Mouse (Mus musculus) embryonic facial prominence, embryonic 10.5 days (tissue): ENCODE data around the gene Gpsm1. TPM values are rescaled to one million over a fixed set of nuclear protein-coding genes. Genes with fewer than 3 reads are reported as not detected.
"Not testable (repeated sequence)": the region's sequence is repeated elsewhere in the genome, so short reads cannot be mapped to it uniquely, and the experiment has no call there.

Experiments
- DNase-seq: peaks from one replicate; pipeline ENCODE4 v3.0.0-alpha.2; 2017; ENCODE audit warnings: low spot score
- H3K27ac ChIP-seq: fragments of 300-500 bp; sonication (generic); replicated peaks from 2 replicates; pipeline ENCODE4 v1.5.1; 2016; ENCODE audit warnings: mild to moderate bottlenecking
- H3K27me3 ChIP-seq: fragments of 300-500 bp; sonication (generic); replicated peaks from 2 replicates; pipeline ENCODE4 v1.6.1; 2016; ENCODE audit warnings: low read depth, mild to moderate bottlenecking; ENCODE audit not compliant: poor library complexity, severe bottlenecking
- H3K36me3 ChIP-seq: fragments of 300-500 bp; sonication (generic); replicated peaks from 2 replicates; pipeline ENCODE4 v1.6.1; 2016; ENCODE audit warnings: mild to moderate bottlenecking, moderate library complexity
- H3K4me1 ChIP-seq: fragments of 300-500 bp; sonication (generic); 2 replicates; pipeline ENCODE4 v1.6.1; 2016
- H3K4me3 ChIP-seq: fragments of 300-500 bp; sonication (generic); 2 replicates; pipeline ENCODE4 v1.5.1; 2016; ENCODE audit warnings: mild to moderate bottlenecking, moderate library complexity
- H3K9me3 ChIP-seq: fragments of 300-500 bp; sonication (generic); 2 replicates; pipeline ENCODE4 v1.6.1; 2016; ENCODE audit warnings: mild to moderate bottlenecking
- WGBS: fragments of 180-500 bp; shearing (Covaris S2); methylation state at CpG from one replicate; pipeline ENCODE4 v1.1.7; 2016; 5-methylcytosine and 5-hydroxymethylcytosine counted together
- polyA plus RNA-seq: library from polyadenylated mRNA; unstranded; fragments of >200 nt; fragmentation: Nextera tagmentation; extraction: Ambion mirVana; gene quantifications from 2 replicates; pipeline ENCODE4 v1.2.1, GENCODE M21; 2016

Gene Gpsm1
- polyA plus RNA-seq, 1 experiment from 2014 or later, result 96.7 TPM

DNA sequence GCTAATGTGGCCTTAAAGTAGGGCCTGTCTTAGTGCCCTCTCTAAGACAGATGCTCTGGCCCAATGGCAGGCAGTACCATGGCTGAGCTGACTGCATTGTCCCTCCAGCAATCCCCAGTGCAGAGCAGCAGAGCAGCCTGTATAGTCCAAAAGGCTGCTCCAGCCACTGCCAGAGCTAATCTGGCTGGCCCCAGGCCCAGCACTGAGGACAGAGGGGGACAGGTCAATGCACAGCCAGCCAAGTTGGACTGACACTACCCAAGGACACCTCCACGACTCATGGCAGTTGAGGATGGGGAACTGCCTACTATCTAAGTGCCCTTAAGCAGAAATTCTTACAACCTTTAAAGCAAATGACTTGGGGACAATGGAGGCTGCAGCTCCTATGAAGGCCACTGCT, 53.3 kb downstream of the Gpsm1 start:
- Histone ChIP-seq H3K36me3 (peaks cover 100% of the 10 kb centered on the region), H3K4me1 (no peaks in the 10 kb centered on the region), H3K27me3 (no peaks in the 10 kb centered on the region), H3K4me3 (no peak overlapping the region), H3K9me3 (no peaks in the 10 kb centered on the region), H3K27ac (no peak overlapping the region)
- WGBS, result 82% methylated on average over 1 of the region's 1 CpGs
- no peak for DNase-seq

DNA sequence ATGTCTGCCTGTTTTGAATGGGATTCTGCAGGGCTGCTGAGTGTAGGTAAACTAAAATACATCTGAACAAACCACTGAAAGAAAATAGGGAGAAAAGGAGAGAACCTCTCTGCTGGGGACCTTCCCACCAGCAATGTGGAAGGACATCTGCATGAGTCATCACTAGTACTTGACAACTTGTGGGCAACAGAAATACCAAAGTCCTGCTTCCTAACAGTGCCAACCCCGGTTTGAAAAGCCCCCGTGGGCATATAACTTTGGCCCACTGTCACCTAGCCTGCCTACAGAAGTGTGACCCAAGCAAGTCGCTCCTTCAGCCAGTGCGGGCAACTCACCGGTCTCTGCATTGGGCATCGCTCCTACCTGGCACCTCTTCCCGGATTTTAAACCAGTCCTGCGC, 57.1 kb downstream of the Gpsm1 start:
- H3K27ac ChIP-seq, result no peak overlapping the region
- no peaks in the 10 kb centered on the region for H3K27me3 ChIP-seq
- H3K36me3 ChIP-seq, result peaks cover 100% of the 10 kb centered on the region
- no peaks in the 10 kb centered on the region for H3K9me3 ChIP-seq
- WGBS, result 94% methylated on average over 8 of the region's 8 CpGs
- H3K4me1 ChIP-seq, result no peaks in the 10 kb centered on the region
- H3K4me3 ChIP-seq, result no peak overlapping the region
- DNase-seq, result no peak

DNA sequence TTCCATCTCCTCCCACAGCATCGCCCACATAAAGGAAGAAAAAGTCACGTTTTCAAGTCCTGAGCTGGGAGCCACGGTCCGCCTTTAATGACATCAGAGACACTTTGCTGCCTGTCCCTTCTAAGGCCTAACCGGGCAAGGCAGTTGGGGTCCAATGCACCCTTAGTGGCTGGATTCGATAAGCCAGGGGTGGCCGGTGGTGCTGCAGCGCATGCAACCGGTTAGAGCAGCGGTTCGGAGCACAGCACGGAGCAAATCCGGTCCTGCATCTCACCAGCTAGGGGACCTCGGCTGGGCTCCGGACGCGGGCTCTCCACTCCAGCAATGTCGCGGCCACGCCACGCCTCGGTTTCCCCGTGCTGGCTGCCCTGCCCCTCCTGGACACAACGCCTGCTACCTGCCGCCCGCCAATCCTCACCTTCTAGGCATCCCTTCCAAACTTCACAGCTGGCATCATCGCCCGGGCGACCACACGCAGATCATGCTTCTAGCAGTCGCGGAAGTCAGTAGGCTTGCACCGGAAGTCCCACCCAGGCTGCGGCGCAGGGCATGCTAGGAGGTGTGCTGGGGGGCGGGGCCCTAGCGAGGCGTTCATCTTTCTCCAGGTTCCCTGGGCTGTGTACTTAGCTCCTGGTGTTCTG, 64.9 kb downstream of the Gpsm1 start, which contains the start of gene Snapc4:
Gene Snapc4, minus strand, starts transcription at position 523 of the 641 bp plus-strand sequence.
- peak; percentile 92 for DNase-seq
- Histone ChIP-seq H3K27ac (peak within 1 kb of the TSS; percentile 82), H3K27me3 (no peaks in the 10 kb centered on the region), H3K4me3 (peak within 1 kb of the TSS; percentile 87), H3K36me3 (peaks cover 75% of the 10 kb centered on the region), H3K4me1 (peaks cover 10% of the 10 kb centered on the region), H3K9me3 (no peaks in the 10 kb centered on the region)
- under 1% methylated on average over 38 of the region's 38 CpGs for WGBS

DNA sequence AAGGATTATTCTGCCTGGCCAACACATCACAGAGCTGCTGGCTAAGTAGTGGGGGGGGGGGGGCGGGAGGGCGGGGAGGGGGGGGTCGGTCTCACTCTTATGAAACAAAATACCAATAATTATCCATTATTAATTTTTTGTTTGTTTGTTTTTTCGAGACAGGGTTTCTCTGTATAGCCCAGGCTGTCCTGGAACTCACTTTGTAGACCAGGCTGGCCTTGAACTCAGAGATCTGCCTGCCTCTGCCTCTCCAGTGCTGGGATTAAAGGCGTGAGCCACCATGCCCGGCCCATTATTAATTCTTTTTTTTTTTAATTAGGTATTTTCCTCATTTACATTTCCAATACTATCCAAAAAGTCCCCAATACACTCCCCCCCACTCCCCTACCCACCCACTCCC, 65.6 kb downstream of the Gpsm1 start:
- Histone ChIP-seq H3K4me1 (peaks cover 10% of the 10 kb centered on the region), H3K36me3 (peaks cover 75% of the 10 kb centered on the region), H3K4me3 (peak overlapping the region; percentile 87), H3K27ac (peak overlapping the region; percentile 82)
- H3K9me3 ChIP-seq, H3K27me3 ChIP-seq, DNase-seq: not testable (repeated sequence)
- WGBS, result 40% methylated on average over 6 of the region's 6 CpGs

DNA sequence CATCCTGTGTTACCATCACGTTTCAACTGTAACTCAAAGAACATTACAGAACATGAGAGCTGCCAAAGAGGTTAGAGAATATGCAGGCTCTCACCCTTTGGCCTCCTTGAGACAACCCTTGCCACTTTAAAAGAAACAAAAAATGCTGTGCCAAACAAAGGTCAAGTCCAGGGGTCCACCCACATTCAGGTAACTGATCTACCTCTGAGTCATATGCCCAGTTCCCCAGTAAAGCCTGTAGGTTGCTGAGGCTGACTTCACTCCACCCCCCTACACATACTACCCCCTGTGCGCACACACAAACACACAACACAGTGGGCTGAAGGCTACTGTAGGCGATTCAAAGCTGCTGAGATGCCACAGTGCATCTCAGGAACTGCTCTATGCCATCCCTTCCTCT, 72.4 kb downstream of the Gpsm1 start:
- Histone ChIP-seq H3K27ac (no peak overlapping the region), H3K36me3 (peaks cover 80% of the 10 kb centered on the region), H3K4me1 (peaks cover 24% of the 10 kb centered on the region), H3K4me3 (peak overlapping the region; percentile 98), H3K9me3 (no peaks in the 10 kb centered on the region), H3K27me3 (no peaks in the 10 kb centered on the region)
- 92% methylated on average over 3 of the region's 3 CpGs for WGBS
- DNase-seq, result no peak

DNA sequence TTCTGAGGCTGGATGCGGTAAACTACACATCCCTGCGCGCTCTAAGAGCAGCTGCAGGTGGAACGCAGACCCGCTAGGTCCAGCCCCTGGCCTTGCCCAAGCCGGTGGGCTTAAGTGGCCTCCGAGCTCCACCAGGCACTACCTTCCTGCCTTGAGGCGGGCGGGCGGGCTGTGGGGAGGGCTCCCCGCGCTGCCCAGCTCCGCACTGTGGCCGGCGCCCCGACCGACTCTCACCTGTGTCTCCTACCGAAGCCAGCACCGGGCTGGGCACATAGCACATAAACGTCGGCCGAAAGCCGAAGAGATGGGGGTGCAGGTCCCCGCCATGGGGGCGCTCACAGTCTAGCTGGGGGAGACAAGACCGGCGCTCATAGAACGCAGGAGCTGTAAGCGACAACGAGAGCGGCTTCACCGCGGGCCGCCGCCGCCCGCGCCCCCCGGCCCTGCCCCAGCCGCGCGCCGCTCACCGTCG, 73.4 kb downstream of the Gpsm1 start:
- Histone ChIP-seq H3K4me1 (peaks cover 24% of the 10 kb centered on the region), H3K4me3 (peak overlapping the region; percentile 98), H3K9me3 (no peaks in the 10 kb centered on the region), H3K36me3 (peaks cover 80% of the 10 kb centered on the region), H3K27me3 (no peaks in the 10 kb centered on the region), H3K27ac (peak overlapping the region; percentile 91)
- under 1% methylated on average over 45 of the region's 45 CpGs for WGBS
- peak; percentile 55 for DNase-seq

DNA sequence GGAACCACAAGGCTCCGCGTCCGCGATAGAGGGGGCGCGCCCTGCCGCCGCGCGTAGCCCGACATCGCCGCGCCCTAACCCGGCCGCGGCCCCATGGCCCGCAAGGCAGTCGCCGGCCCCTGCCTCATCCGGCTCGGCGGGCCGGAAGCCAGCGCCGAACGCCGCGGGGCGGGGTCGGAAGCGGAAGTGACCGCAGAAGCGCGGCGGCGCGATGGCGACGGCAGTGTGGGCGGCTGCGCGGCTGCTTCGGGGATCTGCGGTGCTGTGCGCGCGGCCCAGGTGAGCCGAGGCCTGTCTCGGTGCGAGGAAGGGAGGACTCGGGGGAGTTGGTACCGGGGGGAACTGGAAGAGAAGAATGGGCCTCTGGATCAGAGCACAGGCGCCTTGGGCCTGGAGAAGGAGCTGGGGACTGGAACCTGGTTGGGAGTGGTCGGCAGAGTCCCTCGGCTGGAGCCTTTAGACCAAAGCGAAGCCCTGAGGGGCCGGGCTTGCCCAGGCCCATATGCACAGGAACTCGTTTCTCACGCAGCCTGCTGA, 73.9 kb downstream of the Gpsm1 start, which contains the start of the genes Entr1 and Pmpca:
Gene Entr1, minus strand, starts transcription at position 163 of the 537 bp plus-strand sequence.
Gene Pmpca, plus strand, starts transcription at position 186 of the 537 bp plus-strand sequence.
- Histone ChIP-seq H3K4me1 (peaks cover 24% of the 10 kb centered on the region), H3K27ac (peak within 1 kb of the TSS; percentile 91), H3K9me3 (no peaks in the 10 kb centered on the region), H3K4me3 (peak within 1 kb of the TSS; percentile 98), H3K27me3 (no peaks in the 10 kb centered on the region), H3K36me3 (peaks cover 80% of the 10 kb centered on the region)
- under 1% methylated on average over 60 of the region's 60 CpGs for WGBS
- peak; percentile 90 for DNase-seq

DNA sequence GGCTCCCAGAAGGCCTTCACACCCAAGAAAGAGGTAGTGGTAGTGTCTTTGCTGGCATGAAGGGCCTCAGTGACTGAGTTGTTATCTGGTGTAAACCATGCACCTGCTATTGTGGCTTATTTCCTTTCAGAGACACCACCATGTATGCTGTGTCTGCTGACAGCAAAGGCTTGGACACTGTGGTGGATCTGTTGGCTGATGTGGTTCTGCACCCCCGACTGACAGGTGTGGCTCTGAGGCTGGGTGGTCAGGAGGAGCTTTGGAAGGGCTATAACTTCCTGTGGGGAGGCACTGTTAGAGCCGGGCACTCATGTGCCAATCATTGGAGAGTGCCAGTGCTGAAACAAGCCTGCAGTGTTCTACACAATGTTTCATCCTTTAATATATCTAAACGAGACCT, 75.6 kb downstream of the Gpsm1 start:
- Histone ChIP-seq H3K9me3 (no peaks in the 10 kb centered on the region), H3K4me3 (no peak overlapping the region), H3K27me3 (no peaks in the 10 kb centered on the region), H3K36me3 (peaks cover 80% of the 10 kb centered on the region), H3K27ac (no peak overlapping the region), H3K4me1 (peaks cover 24% of the 10 kb centered on the region)
- WGBS, result 89% methylated on average over 3 of the region's 3 CpGs
- DNase-seq, result no peak

DNA sequence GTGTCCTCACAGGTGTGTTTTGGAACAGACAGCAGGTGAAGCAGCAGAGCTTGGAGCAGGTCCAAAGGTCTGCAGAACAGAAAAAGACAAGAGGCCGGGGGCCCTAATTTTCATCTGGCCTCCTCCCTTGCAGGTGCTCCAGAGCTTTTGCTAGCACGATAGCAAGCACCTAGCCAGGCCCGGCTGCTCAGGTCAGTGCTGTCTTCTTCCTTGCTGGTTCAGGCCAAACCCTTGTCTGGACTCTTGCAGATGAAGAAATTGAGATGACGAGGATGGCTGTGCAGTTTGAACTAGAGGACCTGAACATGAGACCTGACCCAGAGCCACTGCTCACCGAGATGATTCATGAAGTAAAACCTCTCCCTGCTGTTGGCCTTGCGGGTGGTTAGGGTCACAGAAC, 76.3 kb downstream of the Gpsm1 start:
- H3K27me3 ChIP-seq, result no peaks in the 10 kb centered on the region
- 92% methylated on average over 6 of the region's 6 CpGs for WGBS
- no peak overlapping the region for H3K27ac ChIP-seq
- peaks cover 80% of the 10 kb centered on the region for H3K36me3 ChIP-seq
- no peaks in the 10 kb centered on the region for H3K9me3 ChIP-seq
- DNase-seq, result no peak
- H3K4me1 ChIP-seq, result peaks cover 24% of the 10 kb centered on the region
- no peak overlapping the region for H3K4me3 ChIP-seq

Other genes with a start within 250 kb of the Gpsm1 start
- 5.7 and 5.9 TPM in 2 replicates for gene Nacc2, start 192.3 kb upstream of the Gpsm1 start, polyA plus RNA-seq
- gene Lhx3, start 107.2 kb upstream of the Gpsm1 start, polyA plus RNA-seq, result 2.6 and 3.5 TPM in 2 replicates
- gene Qsox2, start 78.0 kb upstream of the Gpsm1 start, polyA plus RNA-seq, result 15.7 and 18.1 TPM in 2 replicates
- gene Ccdc187, start 21.0 kb upstream of the Gpsm1 start, polyA plus RNA-seq, result 0.03 and 0.04 TPM in 2 replicates
- gene Dnlz, start 36.6 kb downstream of the Gpsm1 start, polyA plus RNA-seq, result 31.5 and 32.2 TPM in 2 replicates
- 0.87 and 0.96 TPM in 2 replicates for gene Card9, start 45.4 kb downstream of the Gpsm1 start, polyA plus RNA-seq
- gene Snapc4, start 65.1 kb downstream of the Gpsm1 start, polyA plus RNA-seq, result 39.3 and 39.8 TPM in 2 replicates
- gene Entr1, start 73.8 kb downstream of the Gpsm1 start, polyA plus RNA-seq, result 133 and 137 TPM in 2 replicates
- gene Pmpca, start 73.8 kb downstream of the Gpsm1 start, polyA plus RNA-seq, result 144 and 151 TPM in 2 replicates
- 28.6 and 31.8 TPM in 2 replicates for gene Inpp5e, start 93.7 kb downstream of the Gpsm1 start, polyA plus RNA-seq
- 30.4 and 32.1 TPM in 2 replicates for gene Sec16a, start 129.7 kb downstream of the Gpsm1 start, polyA plus RNA-seq
- 17.1 and 20.3 TPM in 2 replicates for gene Notch1, start 201.1 kb downstream of the Gpsm1 start, polyA plus RNA-seq